Mouse (Mus musculus): Measurements from ENCODE around the gene Pik3r6.

DNA sequence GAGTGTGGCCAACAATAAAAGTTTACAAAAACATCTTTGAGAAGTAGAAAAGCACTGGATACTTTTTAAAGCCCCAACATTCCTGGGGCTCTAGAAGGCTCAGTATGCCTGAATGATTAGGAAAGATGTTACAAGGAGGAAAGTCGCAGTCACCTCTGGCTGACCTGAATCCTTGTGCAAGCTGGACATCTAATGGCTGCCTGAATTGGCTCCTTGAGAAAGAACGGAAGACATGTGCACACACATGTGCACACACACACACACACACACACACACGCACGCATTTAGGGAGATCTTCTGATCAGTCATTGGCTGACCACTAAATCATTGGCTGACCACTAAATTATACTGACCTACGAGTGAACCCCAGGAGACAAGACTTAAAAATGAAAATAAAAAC, 68.0 kb downstream of the Pik3r6 start:
- TF ChIP-seq POLR2A (IDR thresholded peaks at IDR 0.05; ENCODE audit: insufficient read length, low read depth) (no peak), USF1 (IDR thresholded peaks at IDR 0.05; ENCODE audit: low read depth) (no peak), MAX (IDR thresholded peaks at IDR 0.05; ENCODE audit: low read depth) (no peak), TCF12 (IDR thresholded peaks at IDR 0.05; ENCODE audit: insufficient read depth, poor library complexity, severe bottlenecking) (no peak), MYOD1 (IDR thresholded peaks at IDR 0.05; ENCODE audit: control insufficient read depth in 1 of 3, insufficient read length in 2 of 3, low read depth in 2 of 3) (no peak), MYOG (IDR thresholded peaks at IDR 0.05; ENCODE audit: control insufficient read depth in 1 of 3, insufficient read depth in 1 of 3, insufficient read length in 2 of 3, low read depth in 2 of 3) (no peak), E2F4 (IDR thresholded peaks at IDR 0.05; ENCODE audit: insufficient read depth) (no peak), CEBPB (IDR thresholded peaks at IDR 0.05; ENCODE audit: insufficient read depth, poor library complexity, severe bottlenecking) (no peak)
